Mouse (Mus musculus) liver, adult 2 months (tissue): ENCODE data around the gene Adgrl3. TPM values are rescaled to one million over a fixed set of nuclear protein-coding genes. Genes with fewer than 3 reads are reported as not detected.

Experiments used
- DNase-seq: peaks from one replicate; pipeline ENCODE4 v3.0.0-alpha.2; 2011; ENCODE audit warnings: low read depth, low spot score; ENCODE audit errors: extremely low read depth
- H3K27ac ChIP-seq: fragments of 200-500 bp; replicated peaks from 2 replicates; pipeline ENCODE4 v1.5.1; 2012; ENCODE audit warnings: low read depth, mild to moderate bottlenecking, control low read depth, inconsistent platforms, low read length; ENCODE audit not compliant: insufficient read depth
- H3K27me3 ChIP-seq: fragments of 200-500 bp; 2 replicates; pipeline ENCODE4 v1.6.1; 2012; ENCODE audit warnings: mild to moderate bottlenecking, moderate library complexity, low read length, inconsistent platforms; ENCODE audit not compliant: control insufficient read depth, insufficient read depth
- H3K36me3 ChIP-seq: fragments of 200-500 bp; 2 replicates; pipeline ENCODE4 v1.6.1; 2012; ENCODE audit warnings: low read length, inconsistent platforms; ENCODE audit not compliant: control insufficient read depth, insufficient read depth
- H3K4me1 ChIP-seq: fragments of 200-500 bp; 2 replicates; pipeline ENCODE4 v1.6.1; 2011; ENCODE audit warnings: low read length; ENCODE audit not compliant: control insufficient read depth, insufficient read depth
- H3K4me3 ChIP-seq: fragments of 200-500 bp; 2 replicates; pipeline ENCODE4 v1.5.1; 2011; ENCODE audit warnings: low read depth, mild to moderate bottlenecking, control low read depth, low read length, moderate library complexity; ENCODE audit not compliant: insufficient read depth
- H3K79me2 ChIP-seq: fragments of 200-500 bp; 2 replicates; pipeline ENCODE4 v1.6.1; 2012; ENCODE audit warnings: inconsistent platforms, mild to moderate bottlenecking, low read length, moderate library complexity; ENCODE audit not compliant: control insufficient read depth, insufficient read depth
- H3K9ac ChIP-seq: fragments of 200-500 bp; 2 replicates; pipeline ENCODE4 v1.6.1; 2012; ENCODE audit warnings: low read depth, mild to moderate bottlenecking, control low read depth, inconsistent platforms, low read length
- CTCF ChIP-seq: fragments of 200-500 bp; IDR thresholded peaks from 2 replicates; pipeline ENCODE4 v1.5.1; 2011; ENCODE audit warnings: low read depth, low read length, control low read depth
- POLR2A ChIP-seq: fragments of 200-500 bp; IDR thresholded peaks from 2 replicates; pipeline ENCODE4 v1.6.1; 2011; ENCODE audit warnings: low read length, control low read depth; ENCODE audit not compliant: insufficient read depth; ENCODE audit errors: extremely low read depth
- WGBS: fragments of 180-500 bp; shearing (Covaris S2); methylation state at CpG from one replicate; pipeline ENCODE4 v1.1.7; 2018; 5-methylcytosine and 5-hydroxymethylcytosine counted together
- polyA plus RNA-seq: library from polyadenylated mRNA; depleted of rRNA; stranded (reverse); fragments of >200 nt; gene quantifications from 2 replicates; pipeline ENCODE4 v1.2.3, GENCODE M21; 2012
- total RNA-seq: library from RNA; depleted of rRNA; stranded (reverse); fragments of >200 nt; gene quantifications from 2 replicates; pipeline ENCODE4 v1.2.3, GENCODE M21; 2014

Gene Adgrl3
- total and polyA plus RNA-seq, 2 experiments: 0.33 to 1.0 TPM

DNA sequence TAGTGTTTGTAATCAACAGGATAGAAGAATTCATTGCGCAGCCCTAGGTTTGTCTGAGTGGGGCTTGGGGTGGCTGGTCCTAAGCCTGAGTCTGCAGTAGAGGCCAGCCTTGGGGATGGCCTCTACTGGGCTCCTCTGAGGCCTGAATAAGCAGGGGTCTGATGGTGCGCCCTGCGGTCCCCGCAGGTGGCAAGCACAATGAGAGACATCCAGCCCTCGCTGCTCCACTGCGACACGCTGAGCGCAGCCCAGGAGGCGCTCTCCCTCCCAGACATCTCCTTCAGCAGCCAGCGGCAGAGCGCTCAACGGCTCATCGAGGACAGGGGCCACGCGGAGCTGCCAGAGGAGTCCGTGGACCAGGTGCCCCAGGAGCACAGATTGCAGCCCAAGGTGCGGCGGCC lies 309.6 kb downstream of the Adgrl3 start:
- Histone ChIP-seq H3K27ac (no peak overlapping the region), H3K36me3 (no peaks in the 10 kb centered on the region), H3K4me3 (no peak overlapping the region), H3K9ac (no peak overlapping the region), H3K27me3 (0 out of 2 replicates have a peak, but pooled peaks cover 2% of the 10 kb centered on the region), H3K4me1 (no peaks in the 10 kb centered on the region), H3K79me2 (no peaks in the 10 kb centered on the region)
- no peak for DNase-seq
- TF ChIP-seq CTCF: no peak
- no peak for TF ChIP-seq POLR2A
- 32% methylated on average over 18 of the region's 18 CpGs for WGBS

DNA sequence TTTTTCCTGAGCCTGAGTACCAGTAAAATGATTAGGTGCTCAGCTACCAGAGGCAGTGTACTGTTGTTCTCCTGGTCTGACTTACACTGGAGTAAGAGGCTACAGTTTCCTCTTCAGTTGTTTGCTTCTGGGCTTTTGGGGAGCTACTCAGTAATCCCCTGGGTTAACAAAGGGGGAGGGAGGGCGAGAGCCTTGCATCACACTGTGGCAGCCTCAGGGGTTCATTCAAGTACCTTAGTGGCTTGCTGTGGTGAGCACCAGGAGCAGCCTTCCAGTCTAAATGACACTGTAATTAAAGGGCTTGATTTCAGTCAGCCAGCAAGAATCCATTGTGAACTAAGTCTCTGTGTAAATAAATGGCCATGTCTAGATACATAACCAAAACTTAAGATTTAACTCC lies 324.4 kb downstream of the Adgrl3 start:
- Histone ChIP-seq H3K27ac (no peak overlapping the region), H3K79me2 (no peaks in the 10 kb centered on the region), H3K4me3 (no peak overlapping the region), H3K27me3 (no peaks in the 10 kb centered on the region), H3K36me3 (no peaks in the 10 kb centered on the region), H3K4me1 (no peaks in the 10 kb centered on the region), H3K9ac (no peak overlapping the region)
- 88% methylated on average over 1 of the region's 1 CpGs for WGBS
- TF ChIP-seq CTCF (no peak), POLR2A (no peak)
- no peak for DNase-seq

- TF ChIP-seq CTCF: no peak
- TF ChIP-seq POLR2A: no peak
- no peak overlapping the region for H3K27ac ChIP-seq
- H3K36me3 ChIP-seq: no peaks in the 10 kb centered on the region
- H3K79me2 ChIP-seq: no peaks in the 10 kb centered on the region
- no peak overlapping the region for H3K4me3 ChIP-seq
- WGBS: 75% methylated on average over 3 of the region's 3 CpGs
- no peaks in the 10 kb centered on the region for H3K27me3 ChIP-seq
- no peak for DNase-seq
- H3K9ac ChIP-seq: no peak overlapping the region
- no peaks in the 10 kb centered on the region for H3K4me1 ChIP-seq
Measured at GRCm38 (mm10) chr5:81345096-81345435, 325.1 kb downstream of the Adgrl3 start.

DNA sequence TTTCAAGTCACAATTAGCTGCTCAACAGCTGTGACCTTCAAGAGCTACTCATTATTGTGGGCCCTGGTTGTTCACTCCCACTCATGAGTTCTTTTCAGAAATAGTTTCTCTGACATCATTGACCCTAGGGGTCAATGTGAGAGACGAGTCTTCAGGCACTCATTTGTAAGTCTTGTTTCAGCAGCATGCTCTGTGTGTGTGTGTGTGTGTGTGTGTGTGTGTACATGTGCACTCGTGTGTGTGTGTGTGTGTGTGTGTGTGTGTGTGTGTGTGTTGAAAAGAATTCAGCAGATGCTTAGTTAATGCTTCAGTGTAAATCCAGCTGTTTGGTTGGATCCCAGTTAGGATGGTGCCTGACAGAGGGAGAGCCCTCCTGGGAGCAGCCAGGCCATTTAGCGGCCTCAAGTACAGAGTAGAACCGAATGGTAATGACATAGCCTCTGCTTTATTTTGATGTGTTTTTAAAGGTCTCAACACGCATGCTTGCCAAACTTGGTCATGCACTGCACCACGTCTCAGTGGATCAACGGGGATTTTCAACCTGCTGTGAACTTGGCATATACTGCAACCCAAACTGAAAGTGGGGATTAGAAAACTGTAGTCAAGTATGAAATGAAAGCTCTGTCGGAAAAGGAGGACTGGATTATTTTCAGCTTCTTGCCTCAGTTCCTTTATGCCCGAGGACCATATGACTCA lies 325.6 kb downstream of the Adgrl3 start:
- no peak overlapping the region for H3K9ac ChIP-seq
- no peaks in the 10 kb centered on the region for H3K36me3 ChIP-seq
- no peaks in the 10 kb centered on the region for H3K27me3 ChIP-seq
- no peaks in the 10 kb centered on the region for H3K79me2 ChIP-seq
- 83% methylated on average over 9 of the region's 9 CpGs for WGBS
- no peak overlapping the region for H3K4me3 ChIP-seq
- no peaks in the 10 kb centered on the region for H3K4me1 ChIP-seq
- H3K27ac ChIP-seq: no peak overlapping the region
- TF ChIP-seq CTCF: no peak
- TF ChIP-seq POLR2A: no peak
- DNase-seq: no peak

- no peaks in the 10 kb centered on the region for H3K79me2 ChIP-seq
Measured at GRCm38 (mm10) chr5:81347571-81347970, 327.6 kb downstream of the Adgrl3 start.

DNA sequence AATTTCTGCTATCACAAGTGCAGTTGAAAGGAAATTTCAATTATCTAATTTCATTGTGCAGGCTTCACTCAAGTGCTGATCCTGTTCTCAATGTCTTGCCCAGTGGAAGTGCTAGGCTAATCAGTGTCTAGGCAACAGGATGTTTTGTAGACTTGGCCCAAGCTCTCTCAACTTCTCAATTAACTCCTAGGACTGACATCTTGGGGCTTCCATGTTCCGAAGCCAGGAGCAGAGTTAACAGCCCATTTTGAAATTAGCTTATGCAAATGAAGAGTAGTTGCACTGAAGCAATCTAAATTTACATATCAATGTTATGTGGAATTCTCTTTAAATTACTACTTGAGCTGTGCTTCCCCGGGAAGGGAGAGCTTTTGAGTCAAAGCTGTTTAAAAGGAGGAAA lies 339.6 kb downstream of the Adgrl3 start:
- Histone ChIP-seq H3K79me2 (no peaks in the 10 kb centered on the region), H3K36me3 (no peaks in the 10 kb centered on the region)
- WGBS: 82% methylated on average over 2 of the region's 2 CpGs

More at GRCm38 (mm10) chr5:81347571-81347970, 327.6 kb downstream of the Adgrl3 start:
- Histone ChIP-seq H3K27ac (no peak overlapping the region), H3K9ac (no peak overlapping the region), H3K36me3 (no peaks in the 10 kb centered on the region), H3K4me3 (no peak overlapping the region), H3K27me3 (no peaks in the 10 kb centered on the region), H3K4me1 (no peaks in the 10 kb centered on the region)
- TF ChIP-seq CTCF (no peak), POLR2A (no peak)
- WGBS: 78% methylated on average over 4 of the region's 4 CpGs
- no peak for DNase-seq

More for the DNA sequence above, 339.6 kb downstream of the Adgrl3 start:
- H3K27me3 ChIP-seq: no peaks in the 10 kb centered on the region
- no peaks in the 10 kb centered on the region for H3K4me1 ChIP-seq
- H3K9ac ChIP-seq: no peak overlapping the region
- H3K27ac ChIP-seq: no peak overlapping the region
- TF ChIP-seq CTCF: no peak
- no peak for DNase-seq
- no peak overlapping the region for H3K4me3 ChIP-seq
